Mouse (Mus musculus) neural tube, embryonic 13.5 days (tissue): ENCODE results near the gene Zfp764. TPM values are rescaled to one million over a fixed set of nuclear protein-coding genes. Genes with fewer than 3 reads are reported as not detected.
A peak's percentile ranks its signal among the peaks of the same experiment; 100 is the strongest.
"Not testable (repeated sequence)": the region's sequence is repeated elsewhere in the genome, so short reads cannot be mapped to it uniquely, and the experiment has no call there.

Source experiments
- ATAC-seq: fragments of 200-750 bp; cut with Nextera tagmentation; 2 replicates; pipeline ENCODE4 v1.8.0; 2017; ENCODE audit warnings: low read depth, mild to moderate bottlenecking, moderate TSS enrichment, moderate library complexity
- H3K27ac ChIP-seq: fragments of 300-500 bp; sonication (generic); replicated peaks from 2 replicates; pipeline ENCODE4 v1.5.1; 2015; ENCODE audit warnings: moderate library complexity, mild to moderate bottlenecking, inconsistent platforms
- H3K27me3 ChIP-seq: fragments of 300-500 bp; sonication (generic); 2 replicates; pipeline ENCODE4 v1.6.1; 2015; ENCODE audit warnings: mild to moderate bottlenecking, inconsistent platforms
- H3K36me3 ChIP-seq: fragments of 300-500 bp; sonication (generic); 2 replicates; pipeline ENCODE4 v1.6.1; 2015; ENCODE audit warnings: mild to moderate bottlenecking, inconsistent platforms
- H3K4me1 ChIP-seq: fragments of 300-500 bp; sonication (generic); replicated peaks from 2 replicates; pipeline ENCODE4 v1.6.1; 2015; ENCODE audit warnings: inconsistent platforms
- H3K4me2 ChIP-seq: fragments of 300-500 bp; sonication (generic); 2 replicates; pipeline ENCODE4 v1.6.1; 2015; ENCODE audit warnings: inconsistent platforms, mild to moderate bottlenecking, moderate library complexity
- H3K4me3 ChIP-seq: fragments of 300-500 bp; sonication (generic); 2 replicates; pipeline ENCODE4 v1.5.1; 2015; ENCODE audit warnings: mild to moderate bottlenecking, inconsistent platforms
- H3K9ac ChIP-seq: fragments of 300-500 bp; sonication (generic); 2 replicates; pipeline ENCODE4 v1.6.1; 2015; ENCODE audit warnings: moderate library complexity, mild to moderate bottlenecking, inconsistent platforms
- H3K9me3 ChIP-seq: fragments of 300-500 bp; sonication (generic); 2 replicates; pipeline ENCODE4 v1.6.1; 2016; ENCODE audit warnings: inconsistent platforms
- WGBS: fragments of 180-500 bp; shearing (Covaris S2); methylation state at CpG from one replicate; pipeline ENCODE4 v1.1.7; 2015; 5-methylcytosine and 5-hydroxymethylcytosine counted together
- polyA plus RNA-seq: library from polyadenylated mRNA; unstranded; fragments of >200 nt; fragmentation: Nextera tagmentation; extraction: Ambion mirVana; gene quantifications from 2 replicates; pipeline ENCODE4 v1.2.1, GENCODE M21; 2015

The Zfp764 gene
- polyA plus RNA-seq, 1 experiment from 2014 or later = 4.5 TPM

GRCm38 (mm10) chr7:127421388-127422191 lies 15.0 kb upstream of the Zfp764 start, which contains the start of gene Zfp688:
Gene Zfp688 (minus strand): TSS chr7:127422068.
- Histone ChIP-seq H3K4me3 (peak within 1 kb of the TSS; percentile 74), H3K4me1 (peaks cover 19% of the 10 kb centered on the region), H3K4me2 (peak within 1 kb of the TSS; percentile 78), H3K9me3 (no peaks in the 10 kb centered on the region), H3K27me3 (peaks cover 15% of the 10 kb centered on the region), H3K9ac (peak within 1 kb of the TSS; percentile 88), H3K27ac (peak within 1 kb of the TSS; percentile 85), H3K36me3 (peaks cover 22% of the 10 kb centered on the region)
- peak; percentile 98 for ATAC-seq
- under 1% methylated on average over 48 of the region's 48 CpGs for WGBS

- ATAC-seq = no peak
- no peaks in the 10 kb centered on the region for H3K9me3 ChIP-seq
- H3K4me2 ChIP-seq = no peak overlapping the region
- peaks cover under 1% of the 10 kb centered on the region; the same call in 1 of the 2 replicates for H3K4me1 ChIP-seq
- peaks cover 8% of the 10 kb centered on the region; the same call in 1 of the 2 replicates for H3K36me3 ChIP-seq
- no peak overlapping the region for H3K9ac ChIP-seq
- no peak overlapping the region for H3K27ac ChIP-seq
- no peak overlapping the region for H3K4me3 ChIP-seq
- H3K27me3 ChIP-seq = no peaks in the 10 kb centered on the region
- WGBS = 71% methylated on average over 2 of the region's 2 CpGs
Measured at GRCm38 (mm10) chr7:127411418-127411817, 4.8 kb upstream of the Zfp764 start.

GRCm38 (mm10) chr7:127404101-127404500 lies 2.5 kb downstream of the Zfp764 start:
- not testable (repeated sequence) for ATAC-seq, H3K9me3 ChIP-seq, H3K9ac ChIP-seq, H3K36me3 ChIP-seq, H3K27me3 ChIP-seq, H3K27ac ChIP-seq, H3K4me2 ChIP-seq, H3K4me1 ChIP-seq, H3K4me3 ChIP-seq
- WGBS = 95% methylated on average over 6 of the region's 6 CpGs

GRCm38 (mm10) chr7:127402980-127403379 lies 3.6 kb downstream of the Zfp764 start:
- 67% methylated on average over 2 of the region's 2 CpGs for WGBS
- H3K9me3 ChIP-seq = no peaks in the 10 kb centered on the region

GRCm38 (mm10) chr7:127400355-127400754 lies 6.3 kb downstream of the Zfp764 start:
- Histone ChIP-seq H3K9ac (no peak overlapping the region), H3K36me3 (no peaks in the 10 kb centered on the region), H3K4me3 (no peak overlapping the region), H3K4me1 (no peaks in the 10 kb centered on the region), H3K27ac (no peak overlapping the region), H3K27me3 (peaks cover 5% of the 10 kb centered on the region; the same call in 1 of the 2 replicates), H3K4me2 (no peak overlapping the region), H3K9me3 (no peaks in the 10 kb centered on the region)
- no peak for ATAC-seq
- WGBS = 68% methylated on average over 3 of the region's 3 CpGs

More at GRCm38 (mm10) chr7:127402980-127403379, 3.6 kb downstream of the Zfp764 start:
- Histone ChIP-seq H3K4me1 (peaks cover 10% of the 10 kb centered on the region; the same call in 1 of the 2 replicates), H3K4me3 (no peak overlapping the region), H3K36me3 (no peaks in the 10 kb centered on the region), H3K27me3 (no peaks in the 10 kb centered on the region; the same call in 1 of the 2 replicates), H3K4me2 (no peak overlapping the region), H3K9ac (no peak overlapping the region), H3K27ac (no peak overlapping the region)
- no peak for ATAC-seq

- H3K4me2 ChIP-seq = peak overlapping the region; percentile 80
- peak overlapping the region; percentile 72 for H3K4me3 ChIP-seq
- ATAC-seq = 0 out of 2 replicates have a peak, but pooled peaks have one; percentile 12
- H3K36me3 ChIP-seq = peaks cover 12% of the 10 kb centered on the region
- peak overlapping the region; percentile 92 for H3K27ac ChIP-seq
- 0 out of 2 replicates have a peak, but pooled peaks cover 5% of the 10 kb centered on the region for H3K27me3 ChIP-seq
- 29% methylated on average over 7 of the region's 7 CpGs for WGBS
- H3K4me1 ChIP-seq = peaks cover 17% of the 10 kb centered on the region
- peak overlapping the region; percentile 93 for H3K9ac ChIP-seq
- no peaks in the 10 kb centered on the region for H3K9me3 ChIP-seq
Measured at GRCm38 (mm10) chr7:127393944-127394333, 12.7 kb downstream of the Zfp764 start.

- peak; percentile 92 for ATAC-seq
- Histone ChIP-seq H3K4me3 (peak within 1 kb of the TSS; percentile 72), H3K4me2 (peak within 1 kb of the TSS; percentile 80), H3K27ac (peak within 1 kb of the TSS; percentile 92), H3K9ac (peak within 1 kb of the TSS; percentile 93), H3K27me3 (0 out of 2 replicates have a peak, but pooled peaks cover 5% of the 10 kb centered on the region), H3K9me3 (no peaks in the 10 kb centered on the region), H3K4me1 (peaks cover 17% of the 10 kb centered on the region), H3K36me3 (peaks cover 12% of the 10 kb centered on the region)
- WGBS = under 1% methylated on average over 45 of the region's 45 CpGs
Measured at GRCm38 (mm10) chr7:127393157-127393943, 13.3 kb downstream of the Zfp764 start, which contains the start of gene E430018J23Rik. Gene E430018J23Rik (minus strand): TSS chr7:127393629.

- H3K4me2 ChIP-seq = peak overlapping the region; percentile 80
- H3K27me3 ChIP-seq = 0 out of 2 replicates have a peak, but pooled peaks cover 5% of the 10 kb centered on the region
- peak overlapping the region; percentile 72 for H3K4me3 ChIP-seq
- H3K36me3 ChIP-seq = peaks cover 12% of the 10 kb centered on the region
- peaks cover 17% of the 10 kb centered on the region for H3K4me1 ChIP-seq
- WGBS = 89% methylated on average over 8 of the region's 8 CpGs
- no peak overlapping the region for H3K27ac ChIP-seq
- H3K9me3 ChIP-seq = no peaks in the 10 kb centered on the region
- ATAC-seq = no peak
- H3K9ac ChIP-seq = peak overlapping the region; percentile 93
Measured at GRCm38 (mm10) chr7:127392251-127392824, 14.3 kb downstream of the Zfp764 start.

GRCm38 (mm10) chr7:127391538-127391937 lies 15.1 kb downstream of the Zfp764 start:
- Histone ChIP-seq H3K4me2 (no peak overlapping the region), H3K9me3 (no peaks in the 10 kb centered on the region), H3K27ac (no peak overlapping the region), H3K9ac (no peak overlapping the region), H3K36me3 (peaks cover 12% of the 10 kb centered on the region), H3K4me3 (no peak overlapping the region), H3K27me3 (0 out of 2 replicates have a peak, but pooled peaks cover 2% of the 10 kb centered on the region), H3K4me1 (peaks cover 17% of the 10 kb centered on the region)
- ATAC-seq = no peak
- WGBS = 95% methylated on average over 16 of the region's 16 CpGs

GRCm38 (mm10) chr7:127390306-127390705 lies 16.3 kb downstream of the Zfp764 start:
- no peaks in the 10 kb centered on the region for H3K9me3 ChIP-seq
- no peak overlapping the region for H3K4me2 ChIP-seq
- no peak overlapping the region for H3K9ac ChIP-seq
- no peak for ATAC-seq
- H3K4me3 ChIP-seq = no peak overlapping the region
- no peak overlapping the region for H3K27ac ChIP-seq
- 80% methylated on average over 7 of the region's 7 CpGs for WGBS
- H3K27me3 ChIP-seq = no peaks in the 10 kb centered on the region
- peaks cover 14% of the 10 kb centered on the region for H3K36me3 ChIP-seq
- H3K4me1 ChIP-seq = peaks cover 27% of the 10 kb centered on the region

- not testable (repeated sequence) for H3K4me2 ChIP-seq, H3K27me3 ChIP-seq, H3K27ac ChIP-seq, H3K4me3 ChIP-seq, H3K9ac ChIP-seq, ATAC-seq, H3K9me3 ChIP-seq
- peaks cover 21% of the 10 kb centered on the region for H3K4me1 ChIP-seq
- peaks cover 28% of the 10 kb centered on the region for H3K36me3 ChIP-seq
Measured at GRCm38 (mm10) chr7:127388201-127388600, 18.4 kb downstream of the Zfp764 start.
